In genomic region chr16:13450831-13451230, GRCm38 (mm10) we compare ENCODE assay signal across 19 mouse cellular contexts.
DNase-seq lines count a peak whose midpoint lies in the region; ATAC-seq and TF ChIP-seq lines count a peak whose summit lies in the region.
"Had no signal": no experiment of that assay in that cellular context is flagged by ENCODE, and none has a peak within 500 bp of the region (broad histone marks: within the 10 kb centered on the region; RNA-seq: fewer than 3 reads in every experiment).

No protein-coding gene starts in this region.

- H3K36me3 ChIP-seq in midbrain, embryonic 11.5 days (ENCODE audit: control insufficient read depth, insufficient read depth, low read length) = no peaks in the 10 kb centered on the region
- H3K36me3 ChIP-seq in midbrain, embryonic 10.5 days = no peaks in the 10 kb centered on the region
- H3K36me3 ChIP-seq: embryonic facial prominence, embryonic 10.5 days; embryonic facial prominence, embryonic 12.5 days; forebrain, embryonic 15.5 days had no signal

- peaks cover 31% of the 10 kb centered on the region for H3K27me3 ChIP-seq in midbrain, embryonic 11.5 days (ENCODE audit: control insufficient read depth, insufficient read depth, low read length)
- H3K27me3 ChIP-seq in midbrain, embryonic 10.5 days (ENCODE audit: low read depth, poor library complexity, severe bottlenecking) = peaks cover 86% of the 10 kb centered on the region

- no peak for ATAC-seq in midbrain, embryonic 11.5 days (ENCODE audit: low FRiP score)
- ATAC-seq: forebrain, embryonic 15.5 days; forebrain, postnatal 0 days had no signal

- intact Hi-C loops in gastrocnemius, adult 2 months (cut with DNase I) = loop anchor here (5.0 kb wide), 1 partner anchor 36 kb away; no protein-coding TSS in a partner anchor

- TF ChIP-seq POLR2A in brain, embryonic 14.5 days (IDR thresholded peaks at IDR 0.05; ENCODE audit: borderline replicate concordance, extremely low read depth, insufficient read depth, insufficient read length, poor library complexity, severe bottlenecking) = no peak

- no peak overlapping the region for H3K4me3 ChIP-seq in gastrocnemius, adult 2 months
- H3K4me3 ChIP-seq in midbrain, embryonic 11.5 days (ENCODE audit: low read depth, low read length) = no peak overlapping the region
- no peak overlapping the region for H3K4me3 ChIP-seq in midbrain, embryonic 10.5 days
- H3K4me3 ChIP-seq in brown adipose tissue, adult 24 weeks (ENCODE audit: insufficient read depth, low read depth, low read length) = peak overlapping the region; percentile 96
- H3K4me3 ChIP-seq: embryonic facial prominence, embryonic 10.5 days; embryonic facial prominence, embryonic 12.5 days; forebrain, embryonic 15.5 days had no signal

- H3K27ac ChIP-seq in gastrocnemius, adult 2 months = peak overlapping the region; percentile 92
- H3K27ac ChIP-seq in midbrain, embryonic 11.5 days (ENCODE audit: low read depth, low read length) = no peak overlapping the region
- H3K27ac ChIP-seq in midbrain, embryonic 10.5 days (replicated peaks) = no peak overlapping the region
- peak overlapping the region; percentile 99 for H3K27ac ChIP-seq in brown adipose tissue, adult 24 weeks (replicated peaks; ENCODE audit: low read depth, low read length)
- H3K27ac ChIP-seq: embryonic facial prominence, embryonic 10.5 days; embryonic facial prominence, embryonic 12.5 days; forebrain, embryonic 15.5 days had no signal

- 7% methylated on average over 7 of the region's 7 CpGs for WGBS in midbrain, embryonic 11.5 days
- WGBS in midbrain, embryonic 10.5 days = 27% methylated on average over 7 of the region's 7 CpGs

- H3K9ac ChIP-seq in midbrain, embryonic 11.5 days (ENCODE audit: low read length) = no peak overlapping the region
- H3K9ac ChIP-seq: embryonic facial prominence, embryonic 12.5 days; forebrain, embryonic 15.5 days; forebrain, postnatal 0 days had no signal

- H3K4me2 ChIP-seq in midbrain, embryonic 11.5 days = no peak overlapping the region
- H3K4me2 ChIP-seq: embryonic facial prominence, embryonic 12.5 days; forebrain, embryonic 15.5 days had no signal

- H3K9me3 ChIP-seq in midbrain, embryonic 11.5 days (ENCODE audit: control insufficient read depth, low read length) = no peaks in the 10 kb centered on the region
- no peaks in the 10 kb centered on the region for H3K9me3 ChIP-seq in midbrain, embryonic 10.5 days (replicated peaks)
- H3K9me3 ChIP-seq: embryonic facial prominence, embryonic 10.5 days; embryonic facial prominence, embryonic 12.5 days; forebrain, embryonic 15.5 days had no signal

- DNase-seq in gastrocnemius, adult 2 months = no peak
- DNase-seq in gastrocnemius, adult 8-10 months (ENCODE audit: low spot score in 2 of 2) = no peak
- DNase-seq in midbrain, embryonic 11.5 days (ENCODE audit: low spot score, missing footprints) = peak; percentile 87
- no peak for DNase-seq in midbrain, embryonic 10.5 days (ENCODE audit: low spot score)
- DNase-seq in brain, embryonic 14.5 days (ENCODE audit: low read depth) = peak; percentile 71
- DNase-seq in adrenal gland, adult 2 months = no peak
- DNase-seq: adrenal gland, adult 8-10 months; adrenal gland, postnatal 14 days; adrenal gland, postnatal 36 days; cerebellum, adult 11-12 months; cerebellum, adult 2 months; cerebellum, adult 9-10 months; cerebellum, postnatal 10 days; cerebellum, postnatal 25 days; forebrain, postnatal 0 days had no signal

- TF ChIP-seq CTCF in gastrocnemius, adult 2 months (IDR thresholded peaks at IDR 0.05) = no peak
- no peak for TF ChIP-seq CTCF in brain, embryonic 14.5 days (IDR thresholded peaks at IDR 0.05; ENCODE audit: borderline replicate concordance, extremely low read depth, insufficient read depth, insufficient read length)

- peaks cover 43% of the 10 kb centered on the region for H3K4me1 ChIP-seq in midbrain, embryonic 11.5 days (ENCODE audit: control insufficient read depth, insufficient read depth, low read length)
- peaks cover 84% of the 10 kb centered on the region for H3K4me1 ChIP-seq in midbrain, embryonic 10.5 days
- peaks cover 10% of the 10 kb centered on the region for H3K4me1 ChIP-seq in brown adipose tissue, adult 24 weeks (ENCODE audit: control insufficient read depth, insufficient read depth, insufficient read length, low read length)

Comparison
In these comparisons a context has a peak if more than half of its experiments do, and no peak if none do; other contexts are left out.
1. DNase-seq: peak in midbrain, embryonic 11.5 days (single experiment) and brain, embryonic 14.5 days (single experiment); none in gastrocnemius, adult 2 months (single experiment), gastrocnemius, adult 8-10 months (0 of 2), midbrain, embryonic 10.5 days (single experiment) and adrenal gland, adult 2 months (single experiment).
2. H3K27ac ChIP-seq: peak in gastrocnemius, adult 2 months (single experiment) and brown adipose tissue, adult 24 weeks (single experiment); none in midbrain, embryonic 11.5 days (single experiment) and midbrain, embryonic 10.5 days (single experiment).